In the genomic region with DNA sequence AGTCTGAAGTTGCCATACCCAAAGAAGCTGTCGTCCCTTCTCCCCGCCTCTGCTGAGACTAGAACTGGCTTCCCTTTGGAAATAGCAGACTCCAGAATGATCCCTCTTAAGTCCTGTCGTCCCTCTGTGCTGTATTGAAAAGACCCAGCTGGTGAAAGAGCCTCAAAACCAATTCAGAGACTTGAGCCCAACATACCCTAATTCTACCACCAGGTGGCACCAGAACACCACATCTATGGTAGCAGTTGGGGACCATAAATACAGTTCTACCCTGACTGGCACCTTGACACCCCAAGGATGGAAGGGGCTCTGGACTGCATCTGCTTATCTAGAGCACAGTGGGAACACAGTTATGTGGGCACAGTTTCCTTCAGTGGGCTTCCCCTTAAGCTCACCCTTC, we compare ENCODE assay signal across 9 mouse cellular contexts. TPM values are rescaled to one million over a fixed set of nuclear protein-coding genes. Genes with fewer than 3 reads are reported as not detected.
DNase-seq lines count a peak whose midpoint lies in the region; ATAC-seq and TF ChIP-seq lines count a peak whose summit lies in the region.
"Had no signal": no experiment of that assay in that cellular context is flagged by ENCODE, and none has a peak within 500 bp of the region (broad histone marks: within the 10 kb centered on the region; RNA-seq: fewer than 3 reads in every experiment).

No protein-coding gene starts in this region.

- intact Hi-C loops in heart, postnatal 36 days (cut with DNase I) = loop anchor here (1.0 kb wide), 1 partner anchor 37 kb away; no protein-coding TSS in a partner anchor

- H3K36me3 ChIP-seq in E14TG2a.4 (ENCODE audit: insufficient read depth, low read length) = no peaks in the 10 kb centered on the region; the same call in 1 of the 2 replicates
- no peaks in the 10 kb centered on the region for H3K36me3 ChIP-seq in embryonic facial prominence, embryonic 12.5 days
- no peaks in the 10 kb centered on the region for H3K36me3 ChIP-seq in lung, embryonic 15.5 days
- H3K36me3 ChIP-seq: liver, embryonic 15.5 days had no signal

- H3K4me1 ChIP-seq in E14TG2a.4 (replicated peaks; ENCODE audit: low read depth, low read length) = peaks cover 28% of the 10 kb centered on the region
- H3K4me1 ChIP-seq in embryonic facial prominence, embryonic 12.5 days = no peaks in the 10 kb centered on the region
- H3K4me1 ChIP-seq in lung, embryonic 15.5 days = no peaks in the 10 kb centered on the region

- no peak overlapping the region for H3K4me3 ChIP-seq in E14TG2a.4 (replicated peaks; ENCODE audit: low read length)
- no peak overlapping the region for H3K4me3 ChIP-seq in embryonic facial prominence, embryonic 12.5 days
- H3K4me3 ChIP-seq in lung, embryonic 15.5 days = no peak overlapping the region
- H3K4me3 ChIP-seq: liver, embryonic 15.5 days had no signal

- H3K9me3 ChIP-seq in E14TG2a.4 (ENCODE audit: low read length) = no peaks in the 10 kb centered on the region; the same call in 1 of the 2 replicates
- no peaks in the 10 kb centered on the region for H3K9me3 ChIP-seq in embryonic facial prominence, embryonic 12.5 days
- no peaks in the 10 kb centered on the region for H3K9me3 ChIP-seq in lung, embryonic 15.5 days
- H3K9me3 ChIP-seq: liver, embryonic 15.5 days had no signal

- H3K27ac ChIP-seq in embryonic facial prominence, embryonic 12.5 days = no peak overlapping the region
- H3K27ac ChIP-seq in lung, embryonic 15.5 days = no peak overlapping the region
- H3K27ac ChIP-seq: liver, embryonic 15.5 days had no signal

- peak; percentile 80 for DNase-seq in adrenal gland, postnatal 10 days
- DNase-seq in heart, postnatal 36 days = peak; percentile 68 to 71
- DNase-seq in large intestine, adult 2 months (ENCODE audit: low read depth, low spot score) = peak; percentile 50
- peak; percentile 53 for DNase-seq in retina, adult 2 months (ENCODE audit: low read depth, low spot score)
- peak; percentile 47 for DNase-seq in urinary bladder, postnatal 25 days (ENCODE audit: low spot score)

- no peak overlapping the region for H3K4me2 ChIP-seq in embryonic facial prominence, embryonic 12.5 days (replicated peaks)
- no peak overlapping the region for H3K4me2 ChIP-seq in lung, embryonic 15.5 days
- H3K4me2 ChIP-seq: liver, embryonic 15.5 days had no signal

- ATAC-seq in embryonic facial prominence, embryonic 12.5 days (ENCODE audit: insufficient number of reproducible peaks, insufficient read depth, low FRiP score, low TSS enrichment) = 0 out of 2 replicates have a peak, but pooled peaks have one; percentile 9
- ATAC-seq in lung, embryonic 15.5 days (ENCODE audit: borderline replicate concordance, extremely low read depth, low FRiP score, low TSS enrichment) = peak; percentile 73

- peaks cover 33% of the 10 kb centered on the region for H3K27me3 ChIP-seq in E14TG2a.4 (ENCODE audit: insufficient read depth, low read length)
- peaks cover 16% of the 10 kb centered on the region for H3K27me3 ChIP-seq in embryonic facial prominence, embryonic 12.5 days
- peaks cover 25% of the 10 kb centered on the region for H3K27me3 ChIP-seq in lung, embryonic 15.5 days

- H3K9ac ChIP-seq in embryonic facial prominence, embryonic 12.5 days = no peak overlapping the region
- no peak overlapping the region for H3K9ac ChIP-seq in lung, embryonic 15.5 days
- H3K9ac ChIP-seq: liver, embryonic 15.5 days had no signal

- 7% methylated on average over 3 of the region's 3 CpGs for WGBS in embryonic facial prominence, embryonic 12.5 days
- 6% methylated on average over 3 of the region's 3 CpGs for WGBS in large intestine, adult 2 months
- WGBS in lung, embryonic 15.5 days = 0% methylated on average over 3 of the region's 3 CpGs

- TF ChIP-seq CTCF in E14TG2a.4 (conservative IDR thresholded peaks at IDR 0.05; ENCODE audit: low read length) = peak; percentile 85

RNA-seq across cellular contexts. Expression of a gene that starts 7.6 kb away (rescaled TPM):
- 1 to 10 TPM; 3.4 to 4.7 TPM for total RNA-seq in adrenal gland, postnatal 10 days (2021)
- 0.52 and 0.59 TPM in 2 replicates for polyA plus RNA-seq in embryonic facial prominence, embryonic 12.5 days (2016; fragmentation: Nextera tagmentation; extraction: Ambion mirVana)
- 1 to 10 TPM; 1.0 to 1.1 TPM for total RNA-seq in heart, postnatal 36 days (2021)
- polyA plus RNA-seq in large intestine, adult 2 months (2012; rRNA removed) = 3.0 and 3.1 TPM in 2 replicates
- 0.79 and 1.1 TPM in 2 replicates for polyA plus RNA-seq in lung, embryonic 15.5 days (2015; fragmentation: Nextera tagmentation; extraction: Ambion mirVana)

RNA-seq across cellular contexts. Expression of a gene that starts 33.0 kb away (rescaled TPM):
- total RNA-seq in adrenal gland, postnatal 10 days (2021) = under 1 TPM; 0.63 to 0.94 TPM
- 0.14 and 0.17 TPM in 2 replicates for polyA plus RNA-seq in embryonic facial prominence, embryonic 12.5 days (2016; fragmentation: Nextera tagmentation; extraction: Ambion mirVana)
- total RNA-seq in heart, postnatal 36 days (2021) = under 1 TPM; 0.19 to 0.61 TPM
- polyA plus RNA-seq in large intestine, adult 2 months (2012; rRNA removed) = 0.48 and 0.93 TPM in 2 replicates
- 0.81 and 0.87 TPM in 2 replicates for polyA plus RNA-seq in lung, embryonic 15.5 days (2015; fragmentation: Nextera tagmentation; extraction: Ambion mirVana)
- polyA plus RNA-seq: liver, embryonic 15.5 days had no signal
